Mouse (Mus musculus) urinary bladder, postnatal 36 days (tissue): ENCODE results near the gene Vars2.

Experiments used
- DNase-seq, 2 experiments: peaks; one replicate each; pipeline ENCODE4 v3.0.0; 2022; ENCODE audit warnings: low spot score in 2 of 2, mixed read lengths in 1 of 2

Gene Vars2

DNA sequence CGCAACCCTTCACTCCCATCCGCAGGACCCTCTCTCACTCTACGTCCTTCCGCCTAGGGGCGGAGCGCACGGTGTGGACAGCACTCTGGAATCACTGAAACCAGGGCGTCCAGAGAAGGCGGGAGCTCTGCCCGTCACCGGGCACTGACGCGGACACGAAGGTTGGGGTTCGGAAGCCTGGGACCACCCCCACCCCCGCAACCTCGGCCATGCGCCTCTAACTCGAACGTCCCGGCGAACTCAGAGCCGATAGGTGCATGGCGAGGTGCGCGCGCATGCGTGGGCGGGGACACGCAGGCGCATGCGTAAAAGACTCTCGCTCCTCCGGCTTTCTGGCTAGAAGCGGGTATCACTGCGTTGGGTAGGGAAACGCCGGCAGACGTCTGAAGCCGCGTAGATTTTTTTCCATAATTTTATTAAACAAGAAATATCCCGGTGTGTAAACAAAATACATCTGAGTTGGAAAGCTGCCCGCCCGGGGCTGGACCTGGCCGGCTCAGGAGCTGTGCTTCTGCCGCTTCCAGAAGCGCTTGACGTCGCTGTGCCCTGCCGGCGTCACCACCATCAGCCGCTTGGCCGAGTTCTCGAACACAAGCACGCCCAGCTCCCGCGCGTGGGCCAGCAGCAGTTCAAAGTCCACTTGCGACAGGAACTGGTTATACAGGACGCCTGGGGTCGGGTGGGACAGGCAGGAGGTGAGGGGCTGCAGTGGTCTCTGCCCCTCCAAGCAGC is at the start of gene Vars2:
Gene Vars2 (minus strand): TSS at position 259 of the 732 bp plus-strand sequence.
- peak; percentile 96 for DNase-seq

DNA sequence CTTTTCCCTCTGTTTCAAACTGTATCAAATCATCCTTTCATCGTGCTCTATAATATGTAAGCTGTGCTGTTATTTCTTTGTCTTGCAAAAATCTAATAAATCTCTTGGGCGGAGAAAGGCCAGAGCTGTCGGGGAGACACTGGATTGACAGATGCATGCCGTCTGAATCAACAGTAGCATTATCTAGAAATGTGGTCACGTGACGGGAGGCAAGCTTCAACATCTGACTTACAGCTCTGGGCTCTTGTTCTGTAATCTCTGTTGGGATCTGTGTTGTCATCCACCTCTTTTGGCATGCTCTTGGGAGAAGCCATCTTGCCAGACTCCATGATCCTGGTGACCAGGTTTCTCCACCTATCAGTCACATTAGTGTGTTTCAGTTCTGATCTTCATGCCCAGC is 49.7 kb upstream of the Vars2 start:
- DNase-seq = no peak

DNA sequence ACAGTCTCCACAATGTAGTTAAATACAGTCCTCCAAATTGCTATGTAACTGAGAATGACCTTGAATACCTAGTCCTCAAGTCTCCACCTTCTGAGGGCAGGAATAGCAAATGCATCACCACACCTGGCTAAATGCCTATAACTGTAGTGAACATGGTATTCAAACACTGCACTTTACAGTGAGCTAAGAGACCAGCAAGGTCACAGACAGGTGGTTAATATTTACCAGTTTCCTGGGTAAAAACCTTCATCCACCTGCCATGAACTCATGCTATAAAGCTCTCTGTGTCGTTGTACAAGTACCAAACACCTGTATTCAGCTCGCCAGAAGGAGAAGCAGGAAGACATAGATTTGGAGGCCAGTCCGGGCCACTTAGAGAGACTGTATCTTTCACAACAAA is 48.7 kb upstream of the Vars2 start:
- no peak for DNase-seq

DNA sequence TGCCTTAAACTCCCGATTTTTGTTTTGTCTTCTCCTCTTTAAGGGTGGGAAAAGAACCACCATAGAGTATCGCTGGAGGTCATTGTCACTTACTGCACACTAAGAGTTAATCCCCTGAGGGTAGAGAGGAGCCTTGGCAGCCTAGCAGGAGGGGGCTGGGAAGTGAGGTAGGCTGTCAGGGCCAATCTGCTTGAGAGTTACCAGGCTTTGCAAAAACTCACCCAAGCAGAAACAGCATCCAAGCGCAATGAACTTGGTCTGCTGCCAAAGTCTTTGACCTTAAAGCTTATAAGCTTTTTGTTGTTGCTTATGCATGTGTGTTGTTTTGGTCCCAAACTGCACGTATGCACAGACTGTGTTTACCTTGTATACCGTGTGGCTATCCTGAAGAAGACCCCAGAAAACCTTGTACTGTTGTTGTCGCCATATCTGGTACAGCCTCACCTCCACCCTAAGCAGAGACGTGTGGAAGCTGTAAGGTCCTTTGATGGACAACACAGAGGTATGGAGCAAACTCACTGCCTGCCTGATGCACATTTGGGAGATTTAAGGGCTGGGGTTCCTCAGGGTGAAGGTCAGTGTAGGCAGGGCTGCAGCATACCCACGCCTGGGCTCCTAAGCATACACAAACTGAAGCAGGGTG is 43.4 kb upstream of the Vars2 start:
- no peak for DNase-seq

DNA sequence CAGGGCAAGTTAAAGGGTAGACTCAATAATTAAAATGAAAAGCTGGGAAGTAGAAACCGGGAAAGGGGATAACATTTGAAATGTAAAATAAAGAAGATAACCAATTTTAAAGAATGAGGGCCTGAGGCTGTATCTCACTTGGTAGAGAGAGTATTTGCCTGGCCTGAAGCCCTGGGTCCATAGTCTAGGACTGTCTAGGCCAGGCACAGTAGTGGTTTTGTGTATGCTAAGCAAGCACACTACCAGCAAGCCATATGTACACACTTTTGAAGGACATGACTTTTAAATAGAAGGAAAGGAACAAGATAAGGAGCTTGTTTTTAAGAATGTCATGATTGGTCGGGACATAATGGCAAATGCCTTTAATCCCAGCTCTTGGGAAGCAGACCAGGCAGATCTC is 41.2 kb upstream of the Vars2 start:
- DNase-seq = no peak

DNA sequence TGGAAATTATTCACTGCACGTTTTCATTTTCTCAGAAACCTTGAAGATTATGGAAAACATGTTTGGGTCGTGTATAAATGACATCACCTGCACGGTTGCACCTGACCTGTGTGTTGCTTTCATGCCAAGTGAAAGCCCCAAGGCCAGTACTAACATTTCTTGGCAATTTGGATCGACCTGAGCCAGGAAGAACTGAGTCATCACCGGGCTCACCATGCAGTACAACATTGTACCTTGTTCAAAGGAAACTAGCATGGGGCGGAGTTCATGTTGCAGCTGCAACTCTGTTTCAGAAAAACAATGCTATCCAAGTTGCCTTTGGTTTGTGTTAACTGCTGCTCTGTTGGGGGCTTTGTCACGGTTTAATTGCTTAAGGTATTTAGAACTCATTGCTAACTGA is 40.5 kb upstream of the Vars2 start:
- no peak for DNase-seq

DNA sequence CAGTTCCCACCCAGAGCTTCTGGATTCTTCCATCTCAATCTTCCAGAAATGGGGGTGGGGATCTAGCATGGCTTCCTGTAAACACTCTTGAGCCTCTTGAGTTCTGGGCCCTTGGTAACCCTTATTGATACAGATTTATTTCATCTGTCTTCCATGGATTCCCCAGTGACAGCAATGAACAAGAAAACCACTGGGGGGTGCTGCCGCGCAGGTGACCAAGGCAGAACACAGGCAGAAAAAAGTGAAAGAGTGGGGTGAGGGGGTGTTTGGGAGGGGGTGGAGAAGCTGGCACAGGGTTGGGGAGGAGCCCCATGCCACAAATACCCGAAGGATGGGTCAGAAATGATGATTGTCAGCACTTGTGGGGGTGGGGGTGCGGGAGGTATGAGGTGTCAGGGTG is 38.4 kb upstream of the Vars2 start:
- no peak for DNase-seq

DNA sequence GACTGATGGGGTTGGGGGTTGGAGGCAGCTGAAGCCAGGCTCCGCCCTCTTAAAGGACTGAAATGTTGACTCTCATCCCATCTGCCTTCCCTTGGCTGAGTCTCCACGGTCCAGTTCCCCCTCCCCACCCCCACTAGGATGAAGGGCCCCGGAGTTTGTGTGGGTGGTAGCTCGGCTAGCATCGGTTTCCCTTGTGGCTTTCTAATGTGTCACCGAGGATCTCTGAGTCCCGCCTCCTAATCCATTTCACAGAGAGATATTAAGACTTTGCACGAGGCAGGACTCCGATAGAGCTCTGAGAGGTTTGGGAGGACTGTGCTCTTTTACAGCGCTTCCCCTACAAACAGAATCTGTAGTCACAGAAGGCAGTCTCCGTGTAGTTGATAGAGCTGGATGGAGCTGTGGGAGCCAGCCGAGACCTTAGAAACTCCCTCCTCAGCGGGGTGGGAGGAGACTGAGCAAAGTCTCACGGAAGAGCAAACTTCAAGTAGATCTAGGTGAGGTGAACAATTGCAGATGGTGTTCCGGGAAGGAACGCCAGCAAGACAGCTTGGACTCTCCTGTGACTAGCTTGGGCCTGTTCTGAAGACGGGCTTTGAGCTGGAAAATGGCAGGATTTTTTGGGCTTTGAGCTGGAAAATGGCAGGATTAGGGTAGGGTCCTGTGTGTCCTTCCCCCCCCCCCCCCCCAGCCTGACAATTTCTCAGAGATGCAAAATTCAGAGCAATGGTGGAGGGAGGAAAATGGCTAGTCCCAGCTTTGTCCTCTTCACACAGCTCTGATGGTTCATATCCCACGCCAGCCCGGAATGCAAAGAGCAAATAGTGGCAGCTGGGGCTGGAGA is 37.5 kb upstream of the Vars2 start, which contains the start of gene Ddr1:
Gene Ddr1 (minus strand): TSS at position 1 of the 844 bp plus-strand sequence.
- no peak for DNase-seq

DNA sequence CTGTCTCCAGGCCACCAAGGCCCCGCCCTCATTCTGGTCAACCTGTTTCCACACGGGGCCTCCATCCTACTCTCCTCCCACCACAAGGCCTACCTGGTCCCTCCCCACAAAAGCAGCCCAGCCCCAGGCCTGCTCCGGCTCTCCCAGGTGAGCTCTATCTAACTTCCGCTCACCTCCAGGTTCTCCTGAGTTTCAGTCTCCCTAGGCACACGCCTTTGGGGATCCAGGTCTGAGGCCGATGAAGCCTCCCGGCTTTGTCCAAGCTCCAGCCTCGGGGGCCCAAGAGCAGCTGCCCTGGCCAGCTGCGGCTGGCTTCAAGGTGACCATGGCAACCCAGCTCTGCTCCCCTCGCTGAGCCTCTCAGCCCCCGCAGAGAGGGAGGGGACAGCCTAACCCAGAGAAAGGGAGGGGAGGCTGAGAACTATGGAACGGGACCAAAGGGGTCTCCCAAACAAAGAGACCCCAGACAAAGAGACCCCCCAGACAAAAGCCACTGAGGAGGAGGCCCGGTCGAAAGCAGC is 36.4 kb upstream of the Vars2 start:
- no peak for DNase-seq

DNA sequence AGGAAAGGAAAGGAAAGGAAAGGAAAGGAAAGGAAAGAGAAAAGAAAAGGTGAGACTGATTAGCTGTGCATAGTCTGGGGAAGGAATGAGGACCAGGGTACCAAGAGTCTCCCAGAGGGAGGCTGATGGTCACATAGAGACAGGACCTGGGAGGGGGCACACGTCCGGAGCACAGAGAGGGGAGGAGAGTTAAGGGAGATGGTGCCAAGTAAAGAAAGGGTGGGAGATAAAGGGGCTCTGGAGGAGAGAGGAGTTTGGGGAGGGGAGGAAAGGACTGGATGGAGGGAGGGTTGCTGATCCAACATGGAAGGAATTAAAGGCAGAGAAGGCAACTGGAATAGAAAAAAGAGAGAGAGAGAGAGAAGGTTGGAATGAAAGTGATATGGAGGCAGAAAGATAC is 35.7 kb upstream of the Vars2 start:
- no peak for DNase-seq

DNA sequence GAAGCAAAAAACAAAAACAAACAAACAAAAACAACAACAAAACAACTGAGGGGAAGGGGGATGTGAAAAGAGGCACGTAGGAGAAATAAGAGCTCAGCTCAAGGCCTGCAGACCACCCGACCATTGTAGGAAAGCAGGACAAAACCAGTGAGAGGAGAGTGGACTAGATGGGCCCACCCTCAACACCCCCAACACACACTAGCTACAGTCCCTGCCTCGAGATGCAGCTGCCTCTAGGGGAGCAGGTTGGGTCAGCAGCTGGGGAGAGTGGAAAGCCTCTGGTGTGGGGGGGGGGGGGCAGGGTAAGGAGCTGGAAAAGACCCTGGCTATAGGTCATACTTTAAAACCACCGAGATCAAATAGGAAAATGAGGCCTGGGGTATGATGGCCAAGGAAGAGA is 35.2 kb upstream of the Vars2 start:
- DNase-seq = no peak

DNA sequence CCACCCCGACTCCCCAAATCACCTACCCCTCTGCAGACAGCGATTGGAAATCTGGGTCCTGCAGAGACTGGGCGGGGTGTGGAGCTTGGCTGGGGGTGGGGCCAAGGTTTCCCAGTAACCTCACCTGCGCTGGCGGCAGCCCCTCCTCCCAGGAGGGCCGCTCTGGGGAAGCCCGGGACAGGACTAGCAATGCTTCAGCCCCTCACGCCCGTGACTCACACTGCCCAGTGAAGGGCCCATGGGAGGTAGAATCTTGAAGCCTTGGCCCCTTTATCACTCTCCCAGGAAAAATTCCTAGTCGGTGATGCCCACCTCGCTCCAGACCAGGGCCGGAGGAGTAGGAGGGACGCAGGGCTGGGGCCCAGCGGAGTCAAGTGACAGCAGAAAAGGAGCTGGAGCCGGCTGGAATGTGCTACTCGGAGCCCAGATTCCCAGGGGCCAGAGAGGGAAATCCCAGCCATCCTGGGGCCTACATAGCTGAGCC is 34.6 kb upstream of the Vars2 start:
- DNase-seq = peak; percentile 49 to 57

DNA sequence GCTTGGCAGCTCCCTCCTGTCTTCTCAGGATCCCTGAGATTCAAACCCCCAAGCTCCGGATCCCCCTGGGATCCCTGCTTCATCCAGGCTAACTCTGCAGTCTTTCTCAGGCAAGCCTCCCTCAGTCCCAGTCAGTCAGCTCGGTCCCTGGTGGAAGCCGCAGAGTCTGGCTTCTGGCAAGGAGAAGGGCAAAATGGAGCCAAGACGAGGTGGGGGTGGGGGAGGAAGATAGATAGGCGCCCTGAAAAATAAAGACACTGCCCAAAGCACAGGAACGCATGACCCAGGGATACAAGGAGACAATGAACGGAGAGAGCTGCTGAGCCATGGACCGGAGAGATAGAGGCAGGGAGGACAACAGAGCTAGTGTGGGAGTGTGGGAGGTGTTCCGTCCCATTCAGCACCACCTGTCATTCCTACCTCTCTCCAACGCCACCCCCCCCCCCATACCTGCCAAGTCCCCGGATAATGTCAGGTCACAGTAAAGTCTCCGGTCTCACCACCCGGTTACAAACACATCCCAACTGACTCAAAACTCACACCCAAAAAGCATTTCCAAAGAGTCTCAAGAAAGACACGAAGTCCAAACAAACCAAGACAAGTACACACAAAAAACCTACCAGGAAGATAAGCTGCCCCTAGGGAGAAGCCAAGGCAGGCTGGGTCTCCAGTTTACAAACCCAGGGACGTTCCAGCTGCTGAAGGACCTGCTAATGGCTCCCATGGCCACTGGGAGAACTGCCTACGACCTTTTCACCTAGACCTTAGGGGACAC is 34.0 kb upstream of the Vars2 start:
- DNase-seq = peak in 1 of 2 experiments; percentile 39

DNA sequence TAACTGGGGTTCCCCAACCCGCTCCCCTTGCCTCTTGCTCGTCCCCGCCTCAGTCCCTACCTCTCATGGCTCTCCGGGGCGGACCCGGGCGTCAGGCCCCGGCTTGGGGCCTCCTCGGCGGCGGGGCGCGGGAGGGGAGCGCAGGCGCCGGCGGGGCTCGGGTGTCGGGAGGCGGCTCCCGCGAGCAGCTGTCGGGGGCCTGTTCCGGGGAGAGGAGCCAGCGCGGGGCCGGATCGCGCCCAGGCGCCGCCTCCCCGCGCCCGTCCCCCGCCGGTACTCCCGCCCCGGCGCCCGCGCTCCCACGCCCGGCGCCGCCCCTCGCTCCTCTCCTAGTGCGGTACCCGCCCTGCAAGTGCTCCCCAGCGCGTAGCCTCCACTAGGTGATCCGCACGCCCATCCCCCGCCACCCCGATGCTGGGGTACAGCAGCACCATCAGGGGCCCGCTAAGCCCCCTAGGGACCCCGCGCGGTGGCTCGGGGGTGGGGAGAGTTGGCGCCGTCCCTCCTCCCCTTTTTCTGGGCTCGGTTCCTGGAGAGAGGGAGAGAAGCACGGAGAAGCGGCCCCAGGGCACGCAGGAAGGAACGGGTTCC is 33.1 kb upstream of the Vars2 start:
- DNase-seq = peak; percentile 84

DNA sequence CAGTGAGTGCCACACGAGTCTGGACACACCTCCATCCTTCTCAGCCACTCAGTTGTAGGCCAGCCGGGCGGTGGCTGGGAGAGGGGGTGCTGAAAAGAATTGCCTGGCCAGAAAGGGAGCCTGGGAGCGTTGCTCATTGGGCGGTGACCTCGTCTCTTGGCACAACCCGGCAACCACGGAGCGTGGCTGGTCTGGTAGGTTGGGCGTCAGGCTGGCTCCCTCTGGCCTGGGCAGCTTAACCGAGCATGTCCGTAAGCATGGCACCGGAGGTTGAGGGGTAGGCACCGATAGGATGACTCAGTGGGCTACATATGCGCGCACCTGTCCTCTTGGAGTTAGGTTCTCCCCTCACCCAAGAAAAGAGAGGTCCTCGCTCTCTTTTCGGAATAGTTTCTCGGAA is 32.5 kb upstream of the Vars2 start:
- peak; percentile 78 to 89 for DNase-seq

DNA sequence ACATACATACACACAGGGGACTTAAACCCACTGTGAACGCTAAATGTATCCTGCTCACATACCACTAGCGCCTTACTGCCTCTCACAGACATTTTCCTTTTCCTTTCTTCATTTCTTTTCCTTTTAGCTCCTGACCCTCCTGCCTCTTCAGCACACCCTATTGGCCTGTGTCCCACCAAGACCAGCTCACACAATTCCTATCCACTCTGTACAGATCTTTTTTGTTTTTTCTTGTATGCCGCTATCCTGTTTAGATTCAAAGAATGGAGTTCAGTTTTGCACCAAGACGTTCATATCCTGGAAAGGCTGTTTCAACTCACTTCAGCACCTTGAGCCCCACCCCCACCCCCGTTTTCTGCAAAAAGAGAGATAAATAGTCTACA is 31.1 kb upstream of the Vars2 start:
- DNase-seq = no peak

DNA sequence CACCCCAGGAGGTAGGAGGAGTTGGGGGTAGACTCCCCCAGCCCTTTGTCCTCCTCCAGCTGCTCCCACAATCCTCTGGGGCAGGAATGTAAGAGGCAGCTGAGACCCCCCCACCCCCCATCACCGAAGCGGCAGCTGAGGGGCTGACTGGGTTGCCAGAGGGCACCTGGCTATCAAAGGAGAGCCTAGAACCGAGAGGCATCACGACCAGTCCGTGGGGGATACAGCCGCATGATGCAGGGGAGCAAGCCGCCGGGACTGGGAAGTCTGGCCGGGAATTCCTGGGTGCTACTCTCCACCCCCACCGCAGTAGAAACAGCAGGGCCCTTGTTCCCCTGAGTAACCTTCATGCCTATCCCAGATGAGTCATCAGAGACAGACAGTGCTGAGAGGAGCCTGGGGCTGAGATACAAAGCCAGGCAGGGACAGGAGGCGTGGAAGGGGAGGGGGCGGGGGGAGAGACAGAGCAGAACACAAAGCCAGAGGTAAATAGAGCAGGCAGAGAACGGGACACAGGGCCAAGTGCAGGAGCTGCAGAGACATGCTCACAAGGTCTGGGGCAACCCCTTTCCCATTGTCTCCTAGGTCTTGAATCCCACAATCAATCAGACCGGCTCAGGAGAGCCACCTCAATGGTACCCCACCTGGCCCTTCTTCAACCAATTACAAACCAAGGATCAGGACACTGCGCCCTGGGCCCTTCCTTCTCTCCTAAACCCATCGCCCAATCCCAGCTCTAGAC is 30.5 kb upstream of the Vars2 start:
- DNase-seq = peak in 1 of 2 experiments; percentile 23

DNA sequence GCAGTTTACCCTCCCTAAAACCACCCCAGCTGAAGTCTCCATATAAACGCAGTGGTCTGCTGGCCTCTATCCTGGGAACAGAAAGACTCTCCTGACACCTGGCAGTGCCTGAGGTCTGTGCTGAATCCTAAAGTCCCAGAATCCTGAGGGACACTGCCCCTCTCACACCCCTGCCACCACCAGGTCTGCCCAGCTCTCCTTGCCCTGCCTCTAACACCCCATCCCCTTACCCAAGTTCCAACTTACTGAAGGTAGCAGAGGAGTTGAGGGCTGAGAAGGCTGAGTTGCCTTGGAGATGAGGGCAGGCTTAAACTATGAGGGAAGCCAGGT is 30.0 kb upstream of the Vars2 start:
- no peak for DNase-seq

DNA sequence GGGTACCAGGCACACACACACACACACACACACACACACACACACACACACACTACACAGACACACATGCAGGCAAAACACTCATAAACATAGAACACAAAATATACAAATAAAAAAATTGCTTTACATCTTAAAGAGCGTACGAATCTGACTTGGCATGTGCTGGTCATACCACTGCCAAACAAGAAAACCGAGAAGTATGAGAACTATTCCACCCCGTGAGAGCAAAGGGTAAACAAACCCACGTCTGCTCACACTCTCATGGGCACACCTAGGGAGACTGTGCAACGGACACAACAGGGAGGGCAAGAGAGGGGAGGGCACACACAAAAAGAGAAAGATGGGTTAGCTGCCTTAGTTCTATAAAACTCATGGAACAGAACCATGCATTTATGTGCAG is 29.3 kb upstream of the Vars2 start:
- DNase-seq = no peak

DNA sequence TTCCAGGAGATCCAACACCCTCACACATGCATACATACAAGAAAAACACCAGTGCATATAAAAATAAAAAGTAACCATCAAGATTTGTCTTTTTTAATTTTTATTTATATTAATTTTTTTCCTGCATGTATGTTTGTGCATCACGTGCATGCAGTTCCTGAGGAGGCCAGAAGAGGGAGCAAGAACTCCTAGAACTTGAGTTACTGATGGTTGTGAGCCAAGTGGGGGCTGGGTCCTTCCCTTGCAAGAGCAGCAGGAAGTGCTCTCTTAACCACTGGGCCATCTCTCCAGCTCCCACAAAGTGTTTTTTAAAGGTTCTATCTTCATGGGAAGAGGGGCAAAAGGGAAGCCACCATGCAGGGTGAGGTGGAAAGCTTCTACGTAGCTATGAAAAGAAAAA is 27.9 kb upstream of the Vars2 start:
- no peak for DNase-seq

DNA sequence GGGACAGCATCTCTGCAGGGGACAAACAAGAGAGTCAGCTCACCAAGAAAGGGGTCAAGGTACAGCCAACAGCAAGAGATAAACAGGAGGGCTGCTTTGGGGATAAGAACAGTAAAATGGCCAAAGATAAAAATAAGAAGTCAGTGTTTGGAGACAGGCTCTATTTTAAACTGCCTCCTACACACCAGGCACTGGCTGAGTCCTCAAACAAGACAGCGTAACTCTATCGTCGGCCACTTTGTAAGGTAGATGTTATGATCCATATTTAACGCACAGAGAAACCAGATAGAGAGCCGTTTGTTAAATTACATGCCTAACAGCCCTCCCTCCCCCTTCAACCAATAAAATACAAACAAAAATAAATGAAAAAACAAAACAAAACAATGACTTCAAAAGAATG is 26.5 kb upstream of the Vars2 start:
- no peak for DNase-seq
